Mouse (Mus musculus): Measurements from ENCODE around the gene Cpm. TPM values are rescaled to one million over a fixed set of nuclear protein-coding genes. Genes with fewer than 3 reads are reported as not detected.
A peak's percentile ranks its signal among the peaks of the same experiment; 100 is the strongest.
"Not testable (repeated sequence)": the region's sequence is repeated elsewhere in the genome, so short reads cannot be mapped to it uniquely, and the experiment has no call there.

The Cpm gene
- polyA plus RNA-seq, 1 experiment from 2014 or later: 3.1 TPM

DNA sequence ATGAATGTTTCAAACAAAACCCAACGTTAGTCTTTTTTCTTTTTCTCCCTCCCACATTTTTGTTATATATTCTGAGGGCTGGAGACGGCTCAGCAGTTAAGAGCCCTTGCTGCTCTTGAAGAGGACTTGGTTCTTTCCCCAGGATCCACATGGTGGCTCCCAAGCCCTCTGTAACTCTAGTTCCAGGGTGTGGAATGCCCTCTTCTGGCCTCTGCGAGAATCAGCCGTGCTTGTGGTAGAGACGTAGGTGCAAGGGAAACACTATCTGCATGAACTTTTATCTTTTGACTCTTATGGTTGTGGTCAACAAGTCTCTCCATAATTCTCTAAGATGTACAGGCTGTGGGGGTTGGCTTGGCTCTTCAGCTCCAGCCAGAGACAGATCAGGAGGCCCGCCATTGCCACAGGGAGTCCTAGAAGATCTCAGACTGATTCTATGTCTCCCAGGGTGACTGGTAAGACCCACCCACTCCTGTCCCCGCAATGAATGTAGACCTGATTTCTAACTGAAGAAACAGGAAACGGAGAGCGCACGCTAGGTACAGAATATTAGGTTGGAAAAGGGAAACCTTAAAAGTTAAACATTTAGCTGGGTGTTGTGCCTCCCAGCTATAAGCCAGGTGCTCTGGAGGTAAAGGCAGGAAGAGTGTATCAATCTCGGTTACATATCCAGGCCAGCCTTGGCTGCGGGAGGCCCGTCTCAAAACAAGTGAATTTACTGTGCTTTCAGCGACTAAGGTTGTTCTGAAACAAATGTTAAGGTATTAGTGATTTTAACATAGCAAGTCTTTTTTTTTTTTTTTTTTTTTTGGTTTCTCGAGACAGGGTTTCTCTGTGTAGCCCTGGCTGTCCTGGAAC, 102.2 kb downstream of the Cpm start:
- no peak overlapping the region for H3K27ac ChIP-seq (replicated peaks)
- ATAC-seq (ENCODE audit: extremely low read depth, insufficient number of reproducible peaks, low FRiP score, low TSS enrichment): no peak
- WGBS: 46% methylated on average over 14 of the region's 15 CpGs

DNA sequence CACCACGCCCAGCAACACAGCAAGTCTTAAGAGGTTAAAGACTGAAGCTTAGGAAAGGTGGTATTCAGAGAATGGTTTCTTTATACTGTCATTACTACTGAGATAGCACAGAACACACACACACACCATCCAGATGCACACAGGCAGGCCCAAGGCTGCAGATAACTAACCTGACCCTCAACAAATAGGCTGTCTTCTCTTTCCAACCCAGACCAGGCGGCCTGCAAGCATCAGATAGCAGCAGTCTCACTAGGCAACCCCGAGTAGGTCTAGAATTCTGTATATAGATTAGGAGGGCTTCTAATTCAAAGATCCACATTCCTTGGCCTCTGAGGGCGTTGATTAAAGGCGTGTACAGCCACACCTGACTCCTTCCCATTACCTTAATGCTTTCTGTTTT, 102.9 kb downstream of the Cpm start:
- Histone ChIP-seq H3K36me3 (peaks cover 12% of the 10 kb centered on the region), H3K9me3 (no peaks in the 10 kb centered on the region), H3K4me3 (no peak overlapping the region), H3K27ac (replicated peaks) (no peak overlapping the region), H3K9ac (no peak overlapping the region), H3K4me2 (no peak overlapping the region), H3K4me1 (peaks cover 20% of the 10 kb centered on the region), H3K27me3 (replicated peaks) (no peaks in the 10 kb centered on the region)
- 59% methylated on average over 5 of the region's 5 CpGs for whole genome bisulfite sequencing
- ATAC-seq (ENCODE audit: extremely low read depth, insufficient number of reproducible peaks, low FRiP score, low TSS enrichment): no peak

More for the DNA sequence above, 102.2 kb downstream of the Cpm start:
- H3K4me3 ChIP-seq: no peak overlapping the region
- no peaks in the 10 kb centered on the region for H3K9me3 ChIP-seq
- peaks cover 20% of the 10 kb centered on the region for H3K4me1 ChIP-seq
- no peaks in the 10 kb centered on the region for H3K27me3 ChIP-seq (replicated peaks)
- H3K4me2 ChIP-seq: peak overlapping the region; percentile 18
- peak overlapping the region; percentile 38; the same call in 1 of the 2 replicates for H3K9ac ChIP-seq
- H3K36me3 ChIP-seq: peaks cover 5% of the 10 kb centered on the region

DNA sequence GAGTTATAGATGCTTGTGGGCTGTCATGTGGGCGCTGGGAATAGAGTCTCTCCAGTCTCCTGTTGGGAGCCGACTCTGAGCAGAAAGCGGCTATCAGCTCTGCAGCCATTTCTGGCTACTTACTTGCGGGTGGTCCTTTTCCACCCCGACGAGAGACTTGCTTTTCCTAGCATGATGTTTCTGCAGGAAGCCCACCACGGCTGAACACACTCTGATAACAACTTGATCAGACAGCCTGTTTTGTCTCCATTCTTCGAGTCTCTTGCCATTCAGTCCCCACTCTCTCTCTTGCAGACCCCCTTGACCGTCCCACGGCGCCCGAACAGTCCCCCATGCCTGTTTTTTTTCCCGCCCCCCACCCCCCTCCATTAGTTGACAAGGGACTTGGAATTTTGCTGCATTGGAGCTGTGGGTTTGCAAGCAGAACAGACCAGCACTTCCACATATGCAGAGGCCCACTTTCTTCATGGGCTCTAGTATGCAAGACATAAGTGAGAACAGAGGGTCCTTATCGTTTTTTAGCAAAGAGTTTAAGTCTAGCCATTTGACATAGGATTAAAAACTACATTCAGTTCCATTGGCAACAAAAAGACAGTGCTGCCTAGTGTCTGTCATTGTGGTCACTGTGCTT, 103.8 kb downstream of the Cpm start:
- no peak overlapping the region for H3K4me3 ChIP-seq
- H3K9ac ChIP-seq: 0 out of 2 replicates have a peak overlapping the region, but pooled peaks have one; percentile 24
- no peaks in the 10 kb centered on the region for H3K9me3 ChIP-seq
- peaks cover 19% of the 10 kb centered on the region for H3K36me3 ChIP-seq
- H3K4me2 ChIP-seq: no peak overlapping the region
- H3K27me3 ChIP-seq (replicated peaks): no peaks in the 10 kb centered on the region
- no peak for ATAC-seq (ENCODE audit: extremely low read depth, insufficient number of reproducible peaks, low FRiP score, low TSS enrichment)
- peaks cover 20% of the 10 kb centered on the region for H3K4me1 ChIP-seq
- WGBS: 47% methylated on average over 14 of the region's 14 CpGs
- H3K27ac ChIP-seq (replicated peaks): no peak overlapping the region

DNA sequence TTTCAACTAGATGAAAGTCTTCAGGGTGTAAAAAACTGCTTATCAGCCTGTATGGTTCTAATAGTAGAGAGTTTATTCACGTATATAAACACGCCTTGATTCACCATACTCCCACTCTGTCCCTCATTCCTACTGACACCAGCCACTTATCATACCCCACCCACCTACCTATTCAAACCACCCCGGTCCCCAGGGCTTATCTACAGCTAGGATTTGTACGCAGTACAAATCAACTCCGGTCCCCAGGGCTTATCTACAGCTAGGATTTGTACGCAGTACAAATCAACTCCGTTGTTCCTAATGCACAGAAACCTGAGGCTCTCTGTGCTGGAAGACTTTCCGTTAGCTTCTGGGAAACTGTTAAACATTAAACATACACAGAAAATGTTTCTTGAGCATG, 104.3 kb downstream of the Cpm start:
- 20% methylated on average over 8 of the region's 8 CpGs for WGBS
- ATAC-seq (ENCODE audit: extremely low read depth, insufficient number of reproducible peaks, low FRiP score, low TSS enrichment); H3K9ac ChIP-seq; H3K9me3 ChIP-seq; H3K27ac ChIP-seq (replicated peaks); H3K27me3 ChIP-seq (replicated peaks); H3K4me2 ChIP-seq; H3K4me3 ChIP-seq: not testable (repeated sequence)
- peaks cover 24% of the 10 kb centered on the region for H3K36me3 ChIP-seq
- peaks cover 20% of the 10 kb centered on the region for H3K4me1 ChIP-seq

DNA sequence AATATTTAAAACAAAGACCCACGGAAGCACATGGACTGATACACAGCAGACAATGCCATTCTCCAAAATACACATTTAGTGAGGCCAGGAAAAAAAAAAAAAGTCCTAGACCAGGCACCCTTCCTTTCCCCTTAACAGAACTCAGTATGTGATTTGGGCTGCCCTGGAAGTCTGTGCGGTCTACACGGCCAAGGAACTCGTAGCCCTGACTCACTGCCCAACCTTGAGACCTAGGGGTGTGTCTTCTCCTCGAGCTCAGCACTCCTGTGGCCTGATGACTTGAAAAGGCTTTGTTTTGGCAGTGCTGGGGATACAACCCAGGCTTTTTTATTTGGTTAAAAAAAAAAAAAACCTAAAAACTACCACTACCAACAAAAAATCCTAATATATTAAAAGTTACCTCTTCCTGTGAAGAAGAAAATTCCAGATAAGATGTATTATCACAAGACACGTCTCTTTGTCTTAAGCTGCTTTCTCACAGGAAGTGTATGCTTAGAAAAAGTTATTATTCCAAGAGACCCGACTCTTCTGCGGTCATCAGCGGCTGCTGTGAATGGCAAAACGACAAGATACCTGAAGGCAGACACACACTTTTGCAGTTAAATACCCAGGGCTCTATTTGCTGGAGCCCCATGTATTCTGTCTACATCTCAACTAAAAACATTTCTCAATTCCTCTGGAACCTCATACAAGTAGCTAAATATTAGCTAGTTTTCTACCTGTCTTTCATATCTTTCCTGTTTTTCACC, 105.0 kb downstream of the Cpm start:
- not testable (repeated sequence) for H3K4me2 ChIP-seq; H3K27ac ChIP-seq (replicated peaks); H3K27me3 ChIP-seq (replicated peaks); H3K9me3 ChIP-seq; H3K9ac ChIP-seq; ATAC-seq (ENCODE audit: extremely low read depth, insufficient number of reproducible peaks, low FRiP score, low TSS enrichment); H3K4me3 ChIP-seq
- 52% methylated on average over 10 of the region's 10 CpGs for WGBS
- peaks cover 20% of the 10 kb centered on the region for H3K4me1 ChIP-seq
- peaks cover 31% of the 10 kb centered on the region for H3K36me3 ChIP-seq

DNA sequence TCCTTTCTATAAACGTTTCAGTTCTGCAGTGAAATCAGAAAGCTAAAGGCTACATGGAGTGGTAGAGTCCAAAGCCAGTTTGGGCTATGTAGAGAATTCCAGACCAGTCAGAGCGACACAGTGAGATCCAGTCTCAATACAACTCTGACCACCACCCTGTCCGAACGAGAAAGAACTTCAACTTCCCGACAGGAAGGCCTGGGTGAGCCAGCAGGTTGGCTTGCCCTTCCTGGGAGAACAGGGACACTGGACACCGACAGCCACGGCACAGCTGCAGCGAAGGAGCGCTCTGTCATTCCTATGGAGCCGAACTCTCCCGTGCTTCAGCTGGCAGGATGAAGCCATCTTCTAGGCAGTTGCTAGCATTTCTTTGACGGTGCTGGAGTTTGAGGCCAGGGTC, 106.1 kb downstream of the Cpm start:
- not testable (repeated sequence) for H3K9me3 ChIP-seq; H3K4me2 ChIP-seq; H3K27ac ChIP-seq (replicated peaks); H3K9ac ChIP-seq; H3K27me3 ChIP-seq (replicated peaks); ATAC-seq (ENCODE audit: extremely low read depth, insufficient number of reproducible peaks, low FRiP score, low TSS enrichment); H3K4me3 ChIP-seq
- Histone ChIP-seq H3K36me3 (peaks cover 42% of the 10 kb centered on the region), H3K4me1 (peaks cover 20% of the 10 kb centered on the region)
- WGBS: 74% methylated on average over 12 of the region's 12 CpGs

DNA sequence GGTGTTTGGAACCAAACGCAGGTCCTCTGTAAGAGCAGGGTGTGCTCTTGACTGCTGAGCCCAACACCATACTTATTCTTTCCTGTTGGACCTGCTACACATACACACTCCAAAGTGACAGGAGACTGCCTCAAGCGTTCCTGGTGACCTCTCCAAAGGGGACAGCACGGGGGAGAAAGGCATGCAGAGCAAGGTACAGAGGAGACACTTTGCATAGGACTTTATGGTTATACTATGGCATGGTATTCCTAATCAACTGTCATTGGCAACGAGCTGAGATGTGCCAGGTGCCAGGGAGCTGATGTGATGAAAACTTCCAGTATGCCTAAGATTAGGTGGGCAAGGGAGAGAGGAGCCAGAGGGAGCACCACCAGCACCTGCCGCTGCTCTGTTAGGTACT, 107.3 kb downstream of the Cpm start:
- H3K9me3 ChIP-seq: no peaks in the 10 kb centered on the region
- no peak for ATAC-seq (ENCODE audit: extremely low read depth, insufficient number of reproducible peaks, low FRiP score, low TSS enrichment)
- no peaks in the 10 kb centered on the region for H3K27me3 ChIP-seq (replicated peaks)
- peaks cover 47% of the 10 kb centered on the region for H3K36me3 ChIP-seq
- no peak overlapping the region for H3K4me3 ChIP-seq
- H3K4me1 ChIP-seq: peaks cover 17% of the 10 kb centered on the region
- H3K9ac ChIP-seq: no peak overlapping the region
- no peak overlapping the region for H3K4me2 ChIP-seq
- 79% methylated on average over 5 of the region's 5 CpGs for WGBS
- no peak overlapping the region for H3K27ac ChIP-seq (replicated peaks)

Other genes starting within 250 kb of the Cpm start
- 76.7 and 91.9 TPM in 2 replicates for gene Cpsf6, start 249.5 kb upstream of the Cpm start, polyA plus RNA-seq (2015; fragmentation: Nextera tagmentation; extraction: Ambion mirVana)
- 38.7 and 41.5 TPM in 2 replicates for gene Mdm2, start 81.3 kb downstream of the Cpm start, polyA plus RNA-seq (2015; fragmentation: Nextera tagmentation; extraction: Ambion mirVana)
- 8.2 and 8.5 TPM in 2 replicates for gene Slc35e3, start 116.9 kb downstream of the Cpm start, polyA plus RNA-seq (2015; fragmentation: Nextera tagmentation; extraction: Ambion mirVana)
- 40.2 and 44.1 TPM in 2 replicates for gene Nup107, start 163.2 kb downstream of the Cpm start, polyA plus RNA-seq (2015; fragmentation: Nextera tagmentation; extraction: Ambion mirVana)
- 119 and 129 TPM in 2 replicates for gene Rap1b, start 216.5 kb downstream of the Cpm start, polyA plus RNA-seq (2015; fragmentation: Nextera tagmentation; extraction: Ambion mirVana)

Measured in heart, embryonic 13.5 days (tissue).